Mouse (Mus musculus) layer of hippocampus, postnatal 36 days (tissue): ENCODE data around the gene Ttll3. TPM values are rescaled to one million over a fixed set of nuclear protein-coding genes. Genes with fewer than 3 reads are reported as not detected.

Experiments
- DNase-seq, 2 experiments: peaks; one replicate each; pipeline ENCODE4 v3.0.0; 2022
- total RNA-seq, 2 experiments: library from RNA; stranded (reverse); gene quantifications; 2 replicates each; pipeline ENCODE4 v1.2.3; 2021

Ttll3 gene
- total RNA-seq, 2 experiments from 2014 or later, result 17.8 to 19.3 TPM

GRCm38 (mm10) chr6:113426696-113427095 lies 37.6 kb downstream of the Ttll3 start:
- DNase-seq, result no peak

GRCm38 (mm10) chr6:113427397-113427796 lies 38.3 kb downstream of the Ttll3 start:
- no peak for DNase-seq

GRCm38 (mm10) chr6:113428006-113428405 lies 38.9 kb downstream of the Ttll3 start:
- DNase-seq, result no peak

- DNase-seq, result no peak
Measured at GRCm38 (mm10) chr6:113429965-113430364, 40.9 kb downstream of the Ttll3 start.

GRCm38 (mm10) chr6:113430846-113431245 lies 41.8 kb downstream of the Ttll3 start:
- no peak for DNase-seq

GRCm38 (mm10) chr6:113431801-113432200 lies 42.7 kb downstream of the Ttll3 start:
- DNase-seq, result no peak

- no peak for DNase-seq
Measured at GRCm38 (mm10) chr6:113433661-113434060, 44.6 kb downstream of the Ttll3 start.

GRCm38 (mm10) chr6:113434691-113435090 lies 45.6 kb downstream of the Ttll3 start:
- DNase-seq, result no peak

- no peak for DNase-seq
Measured at GRCm38 (mm10) chr6:113435664-113436205, 46.7 kb downstream of the Ttll3 start, which contains the start of gene Cidec. Gene Cidec (minus strand): TSS chr6:113435760.

GRCm38 (mm10) chr6:113437135-113437534 lies 48.1 kb downstream of the Ttll3 start:
- DNase-seq, result no peak

- no peak for DNase-seq
Measured at GRCm38 (mm10) chr6:113438721-113439430, 49.8 kb downstream of the Ttll3 start.

GRCm38 (mm10) chr6:113440686-113441085 lies 51.6 kb downstream of the Ttll3 start:
- DNase-seq, result no peak

- peak in 1 of 2 experiments; percentile 57 for DNase-seq
Measured at GRCm38 (mm10) chr6:113441147-113441680, 52.2 kb downstream of the Ttll3 start.

- no peak for DNase-seq
Measured at GRCm38 (mm10) chr6:113442087-113442441, 53.0 kb downstream of the Ttll3 start.

GRCm38 (mm10) chr6:113442442-113443090 lies 53.5 kb downstream of the Ttll3 start, which contains the start of gene Jagn1:
Gene Jagn1 (plus strand): TSS chr6:113442569.
- peak; percentile 89 to 94 for DNase-seq

- no peak for DNase-seq
Measured at GRCm38 (mm10) chr6:113443091-113443490, 54.0 kb downstream of the Ttll3 start.

GRCm38 (mm10) chr6:113444207-113444965 lies 55.3 kb downstream of the Ttll3 start:
- no peak for DNase-seq

- DNase-seq, result no peak
Measured at GRCm38 (mm10) chr6:113447639-113448038, 58.6 kb downstream of the Ttll3 start.

- no peak for DNase-seq
Measured at GRCm38 (mm10) chr6:113451839-113452238, 62.8 kb downstream of the Ttll3 start.

GRCm38 (mm10) chr6:113455007-113455406 lies 65.9 kb downstream of the Ttll3 start:
- DNase-seq, result no peak

- DNase-seq, result no peak
Measured at GRCm38 (mm10) chr6:113457952-113458534, 69.0 kb downstream of the Ttll3 start, which contains the start of gene Il17re. Gene Il17re (plus strand): TSS chr6:113458484.

GRCm38 (mm10) chr6:113458635-113459034 lies 69.6 kb downstream of the Ttll3 start:
- no peak for DNase-seq
